Mouse (Mus musculus) sigmoid colon, adult 10 weeks (tissue): ENCODE measurements around the gene Olfr747. TPM values are rescaled to one million over a fixed set of nuclear protein-coding genes. Genes with fewer than 3 reads are reported as not detected.

Experiments used
- polyA plus RNA-seq: library from polyadenylated mRNA; stranded (reverse); fragments of 350-450 nt; fragmentation: Illumina TruSeq; extraction: RNeasy Lipid Tissue Mini Kit (QIAGEN cat#74804); gene quantifications from one replicate; pipeline ENCODE4 v1.2.3, GENCODE M21; 2014; ENCODE audit warnings: low read depth, low replicate concordance

The Olfr747 gene
- not detected for polyA plus RNA-seq

DNA sequence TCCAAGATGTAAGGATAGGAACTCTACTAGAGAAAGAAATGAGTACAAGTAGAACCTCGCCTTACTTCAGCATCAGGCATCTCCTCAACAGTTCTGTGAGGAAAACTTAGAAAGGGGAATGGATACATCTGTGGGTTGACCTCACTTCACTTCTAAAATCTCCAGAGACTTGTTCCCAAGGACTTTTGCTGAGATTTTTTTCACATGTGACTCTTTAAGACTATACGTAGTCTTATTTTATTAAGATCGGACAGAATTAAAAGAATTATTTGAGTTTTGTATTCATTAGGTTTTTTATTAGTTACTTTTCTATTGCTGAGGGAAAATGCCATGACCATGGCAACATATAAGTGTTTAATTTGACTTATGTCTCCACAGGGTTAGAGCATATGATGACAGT lies at the start of gene Olfr747:
Gene Olfr747 (minus strand): TSS at position 101 of the 400 bp plus-strand sequence.

DNA sequence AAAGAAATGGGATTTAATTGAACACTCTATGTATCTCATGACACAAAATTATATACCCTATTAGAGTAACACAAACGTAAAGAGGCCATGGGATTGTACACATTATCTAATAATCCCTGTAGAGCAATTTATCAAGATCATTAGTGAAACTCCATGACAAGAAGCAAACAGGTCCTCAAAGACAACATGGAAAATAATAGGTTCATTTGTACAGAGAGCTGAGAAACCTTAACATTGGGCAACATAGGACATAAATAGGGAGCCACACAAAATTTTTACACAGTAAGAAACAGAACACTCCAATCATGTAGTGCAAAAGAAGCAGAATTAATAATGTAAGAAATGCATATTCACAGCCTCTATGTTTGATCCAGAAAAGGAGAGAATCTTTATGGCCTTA lies 14.1 kb upstream of the Olfr747 start, which contains the start of gene Olfr748:
Gene Olfr748 (plus strand): TSS at position 301 of the 400 bp plus-strand sequence.

DNA sequence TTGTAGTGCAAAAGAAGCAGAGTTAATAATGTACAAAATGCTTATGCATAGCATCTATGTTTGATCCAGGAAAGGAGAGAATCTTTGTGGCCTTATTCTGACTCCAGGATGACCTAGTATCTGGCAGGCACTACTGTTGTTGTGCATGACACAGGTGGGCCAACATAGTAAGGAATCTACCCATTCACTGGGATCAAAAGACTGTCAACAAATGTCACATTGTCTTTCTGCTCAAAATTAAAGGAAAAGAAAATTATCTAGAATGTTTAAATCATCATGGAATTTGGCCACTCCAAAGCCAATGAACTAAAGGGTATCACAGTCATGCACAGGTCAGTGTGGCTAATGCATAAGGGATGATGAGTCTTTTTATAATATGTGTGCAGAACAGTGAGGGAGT lies 46.2 kb downstream of the Olfr747 start, which contains the start of gene Olfr746:
Gene Olfr746 (plus strand): TSS at position 301 of the 400 bp plus-strand sequence.

DNA sequence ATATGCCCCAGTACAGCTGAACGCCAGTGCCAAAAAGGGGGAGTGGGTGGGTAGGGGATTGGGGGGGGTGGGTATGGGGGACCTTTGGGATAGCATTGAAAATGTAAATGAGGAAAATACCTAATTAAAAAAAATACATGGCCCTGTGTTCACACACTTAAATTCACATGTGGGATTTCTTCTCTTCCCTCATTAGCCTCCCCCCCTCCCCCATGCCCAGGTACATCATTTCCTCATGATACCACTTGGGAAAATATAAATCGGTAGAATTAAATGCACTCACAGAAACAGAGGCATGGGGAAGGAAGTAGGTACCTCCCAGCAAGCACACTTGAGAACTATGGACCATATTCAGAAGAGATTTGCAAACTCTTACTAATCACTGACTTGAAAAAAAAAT lies 53.9 kb downstream of the Olfr747 start, which contains the start of gene Olfr745:
Gene Olfr745 (plus strand): TSS at position 301 of the 400 bp plus-strand sequence.

Other genes starting within 250 kb of the Olfr747 start
- gene Olfr740, start 247.7 kb downstream of the Olfr747 start, polyA plus RNA-seq: not detected
- not detected for gene Olfr741, start 220.5 kb downstream of the Olfr747 start, polyA plus RNA-seq
- gene Olfr742, start 189.6 kb downstream of the Olfr747 start, polyA plus RNA-seq: not detected
- gene Olfr743, start 171.4 kb downstream of the Olfr747 start, polyA plus RNA-seq: not detected
- not detected for gene Olfr744, start 78.3 kb downstream of the Olfr747 start, polyA plus RNA-seq
- not detected for gene Olfr745, start 53.8 kb downstream of the Olfr747 start, polyA plus RNA-seq
- not detected for gene Olfr746, start 46.1 kb downstream of the Olfr747 start, polyA plus RNA-seq
- not detected for gene Olfr748, start 14.2 kb upstream of the Olfr747 start, polyA plus RNA-seq
- gene Olfr749, start 51.9 kb upstream of the Olfr747 start, polyA plus RNA-seq: not detected
- gene Ttc5, start 92.3 kb upstream of the Olfr747 start, polyA plus RNA-seq: 31.4 TPM
- gene Ccnb1ip1, start 114.5 kb upstream of the Olfr747 start, polyA plus RNA-seq: not detected
- gene Parp2, start 114.6 kb upstream of the Olfr747 start, polyA plus RNA-seq: 62.1 TPM
- gene Tep1, start 177.4 kb upstream of the Olfr747 start, polyA plus RNA-seq: 53.8 TPM
- gene Klhl33, start 204.3 kb upstream of the Olfr747 start, polyA plus RNA-seq: 2.2 TPM
- 13.2 TPM for gene Osgep, start 231.7 kb upstream of the Olfr747 start, polyA plus RNA-seq
- gene Apex1, start 231.8 kb upstream of the Olfr747 start, polyA plus RNA-seq: 12.7 TPM
- gene Pip4p1, start 237.7 kb upstream of the Olfr747 start, polyA plus RNA-seq: 26.2 TPM
- 68.2 TPM for gene Pnp, start 237.9 kb upstream of the Olfr747 start, polyA plus RNA-seq